Mouse (Mus musculus) MEL (cell line): ENCODE data around the gene Cldn5. TPM values are rescaled to one million over a fixed set of nuclear protein-coding genes. Genes with fewer than 3 reads are reported as not detected.

Experiments used
- DNase-seq: peaks from one replicate; pipeline ENCODE4 v3.0.0; 2011; ENCODE audit warnings: low read depth, low spot score
- H3K27ac ChIP-seq: 2 replicates; pipeline ENCODE4 v1.5.1; 2012; ENCODE audit warnings: low read depth, mild to moderate bottlenecking, control low read depth, low read length, moderate library complexity; ENCODE audit not compliant: control insufficient read depth
- H3K27me3 ChIP-seq, 2 experiments: fragments of 150-350 bp in 1 of 2; sonication (generic) in 1 of 2; 2 replicates each; pipeline ENCODE4 v1.6.1; 2012; ENCODE audit warnings: low read length in 2 of 2, mild to moderate bottlenecking in 2 of 2, improper control_type of control experiment in 1 of 2, moderate library complexity in 1 of 2; ENCODE audit not compliant: insufficient read depth in 2 of 2, control insufficient read depth in 1 of 2
- H3K36me3 ChIP-seq, 2 experiments: 2 replicates each; pipeline ENCODE4 v1.6.1; 2012 to 2014; ENCODE audit warnings: low read length in 2 of 2, improper control_type of control experiment in 1 of 2, inconsistent platforms in 1 of 2, mild to moderate bottlenecking in 1 of 2; ENCODE audit not compliant: insufficient read depth in 2 of 2, control insufficient read depth in 1 of 2
- H3K4me1 ChIP-seq, 2 experiments: fragments of 150-350 bp in 1 of 2; sonication (generic) in 1 of 2; 2 replicates each; pipeline ENCODE4 v1.6.1; 2012; ENCODE audit warnings: low read length in 2 of 2, improper control_type of control experiment in 1 of 2, mild to moderate bottlenecking in 1 of 2; ENCODE audit not compliant: insufficient read depth in 2 of 2, control insufficient read depth in 1 of 2
- H3K4me3 ChIP-seq, 2 experiments: fragments of 150-350 bp in 1 of 2; sonication (generic) in 1 of 2; 2 replicates each; pipeline ENCODE4 v1.5.1; 2012; ENCODE audit warnings: low read depth in 2 of 2, low read length in 2 of 2, mild to moderate bottlenecking in 2 of 2, moderate library complexity in 2 of 2, control low read depth in 1 of 2, improper control_type of control experiment in 1 of 2; ENCODE audit not compliant: control insufficient read depth in 1 of 2, insufficient read depth in 1 of 2
- H3K79me2 ChIP-seq: 2 replicates; pipeline ENCODE4 v1.6.1; 2012; ENCODE audit warnings: mild to moderate bottlenecking, low read length, moderate library complexity; ENCODE audit not compliant: control insufficient read depth, poor library complexity, insufficient read depth
- H3K9ac ChIP-seq: 2 replicates; pipeline ENCODE4 v1.6.1; 2012; ENCODE audit warnings: low read depth, mild to moderate bottlenecking, control low read depth, low read length, moderate library complexity; ENCODE audit not compliant: control insufficient read depth, poor library complexity, severe bottlenecking
- H3K9me3 ChIP-seq: fragments of 150-350 bp; sonication (generic); replicated peaks from 2 replicates; pipeline ENCODE4 v1.6.1; 2012; ENCODE audit warnings: mild to moderate bottlenecking, low read length, improper control_type of control experiment, moderate library complexity; ENCODE audit not compliant: insufficient read depth
- CHD1 ChIP-seq: IDR thresholded peaks from 2 replicates; pipeline ENCODE4 v1.6.1; 2012; ENCODE audit warnings: low read depth, mild to moderate bottlenecking, inconsistent platforms, low read length, improper control_type of control experiment
- CHD2 ChIP-seq: IDR thresholded peaks from 2 replicates; pipeline ENCODE4 v1.6.1; 2011; ENCODE audit warnings: low read length, improper control_type of control experiment
- CTCF ChIP-seq, 3 experiments: IDR thresholded peaks in 2 of 3; conservative IDR thresholded peaks in 1 of 3; 2 replicates each; pipeline ENCODE4 v1.5.1; 2011 to 2012; ENCODE audit warnings: low read length in 3 of 3, low read depth in 2 of 3, mild to moderate bottlenecking in 2 of 3, improper control_type of control experiment in 1 of 3, inconsistent platforms in 1 of 3, mixed read lengths in 1 of 3, moderate library complexity in 1 of 3; ENCODE audit not compliant: control insufficient read depth in 1 of 3, insufficient read depth in 1 of 3, poor library complexity in 1 of 3, severe bottlenecking in 1 of 3
- E2F4 ChIP-seq: IDR thresholded peaks from 2 replicates; pipeline ENCODE4 v1.6.1; 2011; ENCODE audit warnings: low read depth, low read length, improper control_type of control experiment, borderline replicate concordance
- ELF1 ChIP-seq: IDR thresholded peaks from 2 replicates; pipeline ENCODE4 v1.6.1; 2014; ENCODE audit warnings: low read depth, mild to moderate bottlenecking, inconsistent platforms, low read length, improper control_type of control experiment, moderate library complexity
- ETS1 ChIP-seq: IDR thresholded peaks from 2 replicates; pipeline ENCODE4 v1.6.1; 2012; ENCODE audit warnings: low read depth, mild to moderate bottlenecking, inconsistent platforms, low read length, improper control_type of control experiment, moderate library complexity
- GABPA ChIP-seq: IDR thresholded peaks from 2 replicates; pipeline ENCODE4 v1.6.1; 2012; ENCODE audit warnings: low read depth, mild to moderate bottlenecking, inconsistent platforms, low read length, improper control_type of control experiment, moderate library complexity
- HCFC1 ChIP-seq: IDR thresholded peaks from 2 replicates; pipeline ENCODE4 v1.6.1; 2012; ENCODE audit warnings: low read depth, mild to moderate bottlenecking, inconsistent platforms, low read length, improper control_type of control experiment, moderate library complexity
- JUND ChIP-seq: IDR thresholded peaks from 2 replicates; pipeline ENCODE4 v1.6.1; 2011; ENCODE audit warnings: low read depth, mild to moderate bottlenecking, improper control_type of control experiment, low read length
- KAT2A ChIP-seq: conservative IDR thresholded peaks from 2 replicates; pipeline ENCODE4 v1.6.1; 2012; ENCODE audit warnings: low read depth, low read length, improper control_type of control experiment, inconsistent platforms
- MAFK ChIP-seq: IDR thresholded peaks from 2 replicates; pipeline ENCODE4 v1.6.1; 2011; ENCODE audit warnings: low read depth, mild to moderate bottlenecking, low read length, improper control_type of control experiment, borderline replicate concordance
- MAZ ChIP-seq: IDR thresholded peaks from 2 replicates; pipeline ENCODE4 v1.6.1; 2012; ENCODE audit warnings: low read depth, mild to moderate bottlenecking, inconsistent platforms, low read length, improper control_type of control experiment
- MYB ChIP-seq: IDR thresholded peaks from 2 replicates; pipeline ENCODE4 v1.6.1; 2011; ENCODE audit warnings: mild to moderate bottlenecking, low read depth, low read length, improper control_type of control experiment
- MYC ChIP-seq: IDR thresholded peaks from 2 replicates; pipeline ENCODE4 v1.6.1; 2011; ENCODE audit warnings: low read depth, mild to moderate bottlenecking, low read length, improper control_type of control experiment, moderate library complexity
- NELFE ChIP-seq: IDR thresholded peaks from 2 replicates; pipeline ENCODE4 v1.6.1; 2011; ENCODE audit warnings: low read depth, low read length, improper control_type of control experiment
- POLR2AphosphoS5 ChIP-seq: IDR thresholded peaks from 2 replicates; pipeline ENCODE4 v1.6.1; 2012; ENCODE audit warnings: low read depth, borderline replicate concordance, mild to moderate bottlenecking, inconsistent platforms, low read length, moderate library complexity, mixed read lengths
- TAL1 ChIP-seq: IDR thresholded peaks from 2 replicates; pipeline ENCODE4 v1.6.1; 2012; ENCODE audit warnings: mild to moderate bottlenecking, inconsistent platforms, low read length, moderate library complexity, mixed read lengths
- TBP ChIP-seq: IDR thresholded peaks from 2 replicates; pipeline ENCODE4 v1.8.0; 2011; ENCODE audit warnings: low read depth, low read length, improper control_type of control experiment
- TCF12 ChIP-seq: IDR thresholded peaks from 2 replicates; pipeline ENCODE4 v1.6.1; 2014; ENCODE audit warnings: low read depth, mild to moderate bottlenecking, inconsistent platforms, low read length, improper control_type of control experiment, moderate library complexity
- UBTF ChIP-seq: IDR thresholded peaks from 2 replicates; pipeline ENCODE4 v1.6.1; 2012; ENCODE audit warnings: low read depth, mild to moderate bottlenecking, inconsistent platforms, low read length, improper control_type of control experiment, moderate library complexity, borderline replicate concordance; ENCODE audit not compliant: insufficient read depth
- polyA plus RNA-seq, 2 experiments: library from polyadenylated mRNA; stranded (reverse) in 1 of 2; unstranded in 1 of 2; fragments of >175 nt in 1 of 2; fragments of >200 nt in 1 of 2; gene quantifications; 2 replicates each; pipeline versions ENCODE4 v1.2.1 to v1.2.4; 2012; ENCODE audit warnings: low replicate concordance in 2 of 2, low read depth in 1 of 2; ENCODE audit not compliant: insufficient read length in 2 of 2, insufficient read depth in 1 of 2, missing spikeins in 1 of 2
- total RNA-seq: library from RNA; depleted of rRNA; stranded (reverse); fragments of 300-350 nt; gene quantifications from 2 replicates; pipeline ENCODE4 v1.2.3, GENCODE M21; 2012

Cldn5 gene
- total and polyA plus RNA-seq, 3 experiments: not detected

- Histone ChIP-seq H3K9me3 (no peaks in the 10 kb centered on the region), H3K9ac (no peak overlapping the region), H3K79me2 (no peaks in the 10 kb centered on the region), H3K27ac (no peak overlapping the region), H3K36me3 (no peaks in the 10 kb centered on the region), H3K4me1 (no peaks in the 10 kb centered on the region), H3K4me3 (no peak overlapping the region), H3K27me3 (no peaks in the 10 kb centered on the region; a peak in 1 of 4 replicates)
- TF ChIP-seq GABPA (no peak), TCF12 (no peak), HCFC1 (no peak), JUND (no peak), MYC (no peak), CHD1 (no peak), MYB (no peak), TBP (no peak), POLR2AphosphoS5 (no peak), UBTF (no peak), TAL1 (no peak), ELF1 (no peak), NELFE (no peak), KAT2A (no peak)
- TF ChIP-seq, all 39 proteins: peak for 0
- no peak for DNase-seq
These were observed 24.7 kb upstream of the Cldn5 start for GRCm38 (mm10) chr16:18751885-18752499.

DNA sequence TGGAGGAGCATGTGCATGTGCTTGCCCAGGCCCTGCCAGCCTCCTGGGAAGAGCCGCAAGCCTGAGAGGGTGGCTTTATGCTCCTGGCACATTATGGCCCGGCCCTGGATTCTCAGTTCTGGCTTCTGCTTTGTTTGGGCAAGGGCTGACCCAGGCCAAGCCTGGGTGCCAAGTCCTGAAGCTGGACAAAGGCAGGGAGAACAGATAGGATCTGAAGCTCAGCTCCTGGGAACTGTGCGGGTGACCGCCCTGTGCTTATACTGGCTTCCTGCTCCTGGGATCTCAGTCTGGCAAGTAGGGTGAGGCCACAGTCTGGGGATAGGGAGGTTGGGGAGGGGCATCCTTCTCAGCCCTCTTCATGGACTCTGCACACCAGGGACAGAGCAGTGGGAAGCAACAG is 14.9 kb upstream of the Cldn5 start:
- no peak overlapping the region for H3K9ac ChIP-seq
- no peaks in the 10 kb centered on the region for H3K79me2 ChIP-seq
- TF ChIP-seq MAFK: no peak
- TF ChIP-seq CTCF (IDR thresholded peaks at IDR 0.05 in 2 of 3, conservative IDR thresholded peaks at IDR 0.05 in 1 of 3; ENCODE audit: control insufficient read depth in 1 of 3, insufficient read depth in 1 of 3, low read depth in 2 of 3, low read length in 3 of 3, poor library complexity in 1 of 3, severe bottlenecking in 1 of 3): no peak
- no peak for TF ChIP-seq HCFC1
- no peak for TF ChIP-seq CHD2
- no peak for TF ChIP-seq MAZ
- TF ChIP-seq NELFE: no peak
- TF ChIP-seq ETS1: no peak
- TF ChIP-seq KAT2A: no peak
- TF ChIP-seq E2F4: no peak
- no peak for TF ChIP-seq MYC
- H3K36me3 ChIP-seq: no peaks in the 10 kb centered on the region
- no peak overlapping the region for H3K4me3 ChIP-seq
- no peaks in the 10 kb centered on the region for H3K9me3 ChIP-seq
- H3K4me1 ChIP-seq: no peaks in the 10 kb centered on the region
- peaks cover 3 to 9% of the 10 kb centered on the region in 2 experiments; a peak in 3 of 4 replicates for H3K27me3 ChIP-seq
- H3K27ac ChIP-seq: no peak overlapping the region
- no peak for DNase-seq
